ENCODE assay signal across 25 mouse cellular contexts in the genomic region with DNA sequence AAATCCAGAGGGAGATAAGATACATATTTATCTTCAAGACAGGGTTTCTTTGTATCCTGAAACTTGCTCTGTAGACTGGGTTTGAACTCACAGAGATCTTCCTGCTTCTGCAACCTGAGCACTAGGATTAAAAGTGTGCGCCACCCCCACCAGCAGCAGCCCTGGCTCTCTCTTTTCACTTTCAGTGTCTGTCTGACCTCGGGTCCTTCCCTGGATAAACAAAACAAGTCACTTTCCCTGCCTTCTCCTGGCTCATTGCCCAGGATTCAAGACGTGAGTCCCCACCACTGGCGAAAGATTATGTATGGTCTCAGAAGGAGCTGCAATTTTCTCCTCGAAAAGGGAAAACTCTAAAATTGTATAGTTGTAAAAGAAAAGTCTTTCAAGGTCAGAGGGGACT. TPM values are rescaled to one million over a fixed set of nuclear protein-coding genes. Genes with fewer than 3 reads are reported as not detected.
DNase-seq lines count a peak whose midpoint lies in the region; ATAC-seq and TF ChIP-seq lines count a peak whose summit lies in the region.
"Had no signal": no experiment of that assay in that cellular context is flagged by ENCODE, and none has a peak within 500 bp of the region (broad histone marks: within the 10 kb centered on the region; RNA-seq: fewer than 3 reads in every experiment).

No protein-coding gene starts in this region.

- peaks cover 30% of the 10 kb centered on the region for H3K36me3 ChIP-seq in kidney, postnatal 0 days (ENCODE audit: insufficient read depth, low read length)

- H3K27ac ChIP-seq in kidney, postnatal 0 days = no peak overlapping the region
- H3K27ac ChIP-seq: forebrain, embryonic 15.5 days; heart, adult 2 months; kidney, embryonic 15.5 days had no signal

- no peak for TF ChIP-seq CTCF in kidney, postnatal 0 days (IDR thresholded peaks at IDR 0.05; ENCODE audit: low read depth)
- no peak for TF ChIP-seq CTCF in lung, adult 2 months (IDR thresholded peaks at IDR 0.05; ENCODE audit: insufficient read depth, low read length)

- no peak overlapping the region for H3K4me3 ChIP-seq in kidney, postnatal 0 days (replicated peaks; ENCODE audit: low read depth, low read length)
- no peak overlapping the region for H3K4me3 ChIP-seq in lung, adult 2 months (replicated peaks; ENCODE audit: extremely low read depth, low read depth, low read length)
- H3K4me3 ChIP-seq: forebrain, embryonic 15.5 days; heart, adult 2 months; kidney, embryonic 15.5 days had no signal

- TF ChIP-seq POLR2A in lung, adult 2 months (IDR thresholded peaks at IDR 0.05; ENCODE audit: borderline replicate concordance, extremely low read depth, low read depth, low read length) = no peak

- H3K9ac ChIP-seq in kidney, postnatal 0 days (ENCODE audit: low read depth, low read length) = no peak overlapping the region
- H3K9ac ChIP-seq: forebrain, embryonic 15.5 days; kidney, embryonic 15.5 days had no signal

- no peak overlapping the region for H3K4me2 ChIP-seq in kidney, postnatal 0 days (ENCODE audit: low read length)
- H3K4me2 ChIP-seq: forebrain, embryonic 15.5 days; kidney, embryonic 15.5 days; liver, embryonic 11.5 days; midbrain, embryonic 11.5 days had no signal

- DNase-seq in adrenal gland, adult 2 months = peak; percentile 33
- no peak for DNase-seq in adrenal gland, adult 18-20 months (ENCODE audit: low spot score in 2 of 2)
- peak; percentile 55 for DNase-seq in kidney, postnatal 0 days (ENCODE audit: low spot score)
- no peak for DNase-seq in kidney, adult 8-10 months
- DNase-seq in lung, postnatal 36 days = peak; percentile 31
- no peak for DNase-seq in lung, adult 2 months
- DNase-seq in yolk sac, embryonic 10.5 days (ENCODE audit: low spot score) = peak; percentile 63
- no peak for DNase-seq in testis, postnatal 14 days (ENCODE audit: low spot score)
- DNase-seq: cerebellum, adult 8-10 months; gastrocnemius, postnatal 25 days; heart, adult 2 months; lung, adult 18-20 months; retina, postnatal 1 day; right cerebral cortex, postnatal 4 days had no signal

- H3K9me3 ChIP-seq in kidney, postnatal 0 days (replicated peaks; ENCODE audit: low read length) = no peaks in the 10 kb centered on the region
- H3K9me3 ChIP-seq: forebrain, embryonic 15.5 days; kidney, embryonic 15.5 days had no signal

- no peak for ATAC-seq in kidney, postnatal 0 days (replicated peaks; ENCODE audit: low FRiP score, low read depth)

- 34% methylated on average over 5 of the region's 5 CpGs for whole genome bisulfite sequencing in kidney, postnatal 0 days
- WGBS in lung, adult 2 months = 31% methylated on average over 5 of the region's 5 CpGs

- H3K4me1 ChIP-seq in kidney, postnatal 0 days (replicated peaks; ENCODE audit: insufficient read depth, low read length) = peaks cover 7% of the 10 kb centered on the region
- H3K4me1 ChIP-seq in lung, adult 2 months (ENCODE audit: control insufficient read depth, insufficient read depth, low read length) = peaks cover 14% of the 10 kb centered on the region

- H3K27me3 ChIP-seq in kidney, postnatal 0 days (ENCODE audit: insufficient read depth, low read length) = no peaks in the 10 kb centered on the region
- H3K27me3 ChIP-seq: forebrain, embryonic 15.5 days; kidney, embryonic 15.5 days had no signal

RNA-seq across cellular contexts. Expression of a gene that starts 10.5 kb away (rescaled TPM):
- total RNA-seq in adrenal gland, adult 2 months (2021) = 100 to 1,000 TPM; 115 to 182 TPM
- polyA plus RNA-seq in adrenal gland, adult 2 months (2012; rRNA removed) = 48.7 and 66.3 TPM in 2 replicates
- 100 to 1,000 TPM; 137 to 143 TPM for total RNA-seq in adrenal gland, adult 18-20 months (2021)
- 167 and 185 TPM in 2 replicates for polyA plus RNA-seq in kidney, postnatal 0 days (2015; fragmentation: Nextera tagmentation; extraction: Ambion mirVana)
- 91.9 and 97.8 TPM in 2 replicates for polyA plus RNA-seq in lung, adult 2 months (2012; rRNA removed)

RNA-seq across cellular contexts. Expression of a gene that starts 50.2 kb away (rescaled TPM):
- not detected for total RNA-seq in adrenal gland, adult 2 months (2021)
- polyA plus RNA-seq in adrenal gland, adult 2 months (2012; rRNA removed) = not detected in 2 replicates
- not detected for total RNA-seq in adrenal gland, adult 18-20 months (2021)
- not detected in 2 replicates for polyA plus RNA-seq in kidney, postnatal 0 days (2015; fragmentation: Nextera tagmentation; extraction: Ambion mirVana)
- polyA plus RNA-seq in lung, adult 2 months (2012; rRNA removed) = not detected in 2 replicates
- total RNA-seq: common myeloid progenitor, adult 5-6 weeks; gastrocnemius, postnatal 25 days; heart, adult 2 months; layer of hippocampus, postnatal 10 days; left cerebral cortex, adult 8-10 months had no signal
- polyA plus RNA-seq: embryonic facial prominence, embryonic 11.5 days; forebrain, embryonic 15.5 days; heart, adult 2 months; heart, embryonic 16.5 days; hindbrain, embryonic 11.5 days; kidney, embryonic 15.5 days; limb, embryonic 11.5 days; liver, embryonic 11.5 days; midbrain, embryonic 11.5 days had no signal

RNA-seq across cellular contexts. Expression of a gene that starts 57.9 kb away (rescaled TPM):
- not detected for total RNA-seq in adrenal gland, adult 2 months (2021)
- polyA plus RNA-seq in adrenal gland, adult 2 months (2012; rRNA removed) = not detected in 2 replicates
- not detected for total RNA-seq in adrenal gland, adult 18-20 months (2021)
- polyA plus RNA-seq in kidney, postnatal 0 days (2015; fragmentation: Nextera tagmentation; extraction: Ambion mirVana) = not detected in 2 replicates
- polyA plus RNA-seq in lung, adult 2 months (2012; rRNA removed) = not detected in 2 replicates
- total RNA-seq: common myeloid progenitor, adult 5-6 weeks; gastrocnemius, postnatal 25 days; heart, adult 2 months; layer of hippocampus, postnatal 10 days; left cerebral cortex, adult 8-10 months had no signal
- polyA plus RNA-seq: embryonic facial prominence, embryonic 11.5 days; forebrain, embryonic 15.5 days; heart, adult 2 months; heart, embryonic 16.5 days; hindbrain, embryonic 11.5 days; kidney, embryonic 15.5 days; limb, embryonic 11.5 days; liver, embryonic 11.5 days; midbrain, embryonic 11.5 days had no signal

Comparison
In these comparisons a context has a peak if more than half of its experiments do, and no peak if none do; other contexts are left out.
1. DNase-seq: peak in adrenal gland, adult 2 months (single experiment), kidney, postnatal 0 days (single experiment), lung, postnatal 36 days (single experiment) and yolk sac, embryonic 10.5 days (single experiment); none in adrenal gland, adult 18-20 months (0 of 2), kidney, adult 8-10 months (0 of 2), lung, adult 2 months (single experiment) and testis, postnatal 14 days (single experiment).